Mouse (Mus musculus) embryonic facial prominence, embryonic 10.5 days (tissue): ENCODE data around the gene Dhrs11. TPM values are rescaled to one million over a fixed set of nuclear protein-coding genes. Genes with fewer than 3 reads are reported as not detected.

Experiments used
- DNase-seq: peaks from one replicate; pipeline ENCODE4 v3.0.0-alpha.2; 2017; ENCODE audit warnings: low spot score
- H3K27ac ChIP-seq: fragments of 300-500 bp; sonication (generic); replicated peaks from 2 replicates; pipeline ENCODE4 v1.5.1; 2016; ENCODE audit warnings: mild to moderate bottlenecking
- H3K27me3 ChIP-seq: fragments of 300-500 bp; sonication (generic); replicated peaks from 2 replicates; pipeline ENCODE4 v1.6.1; 2016; ENCODE audit warnings: low read depth, mild to moderate bottlenecking; ENCODE audit not compliant: poor library complexity, severe bottlenecking
- H3K36me3 ChIP-seq: fragments of 300-500 bp; sonication (generic); replicated peaks from 2 replicates; pipeline ENCODE4 v1.6.1; 2016; ENCODE audit warnings: mild to moderate bottlenecking, moderate library complexity
- H3K4me1 ChIP-seq: fragments of 300-500 bp; sonication (generic); 2 replicates; pipeline ENCODE4 v1.6.1; 2016
- H3K4me3 ChIP-seq: fragments of 300-500 bp; sonication (generic); 2 replicates; pipeline ENCODE4 v1.5.1; 2016; ENCODE audit warnings: mild to moderate bottlenecking, moderate library complexity
- H3K9me3 ChIP-seq: fragments of 300-500 bp; sonication (generic); 2 replicates; pipeline ENCODE4 v1.6.1; 2016; ENCODE audit warnings: mild to moderate bottlenecking
- WGBS: fragments of 180-500 bp; shearing (Covaris S2); methylation state at CpG from one replicate; pipeline ENCODE4 v1.1.7; 2016; 5-methylcytosine and 5-hydroxymethylcytosine counted together
- polyA plus RNA-seq: library from polyadenylated mRNA; unstranded; fragments of >200 nt; fragmentation: Nextera tagmentation; extraction: Ambion mirVana; gene quantifications from 2 replicates; pipeline ENCODE4 v1.2.1, GENCODE M21; 2016

The Dhrs11 gene
- polyA plus RNA-seq, 1 experiment from 2014 or later = 10.4 TPM

DNA sequence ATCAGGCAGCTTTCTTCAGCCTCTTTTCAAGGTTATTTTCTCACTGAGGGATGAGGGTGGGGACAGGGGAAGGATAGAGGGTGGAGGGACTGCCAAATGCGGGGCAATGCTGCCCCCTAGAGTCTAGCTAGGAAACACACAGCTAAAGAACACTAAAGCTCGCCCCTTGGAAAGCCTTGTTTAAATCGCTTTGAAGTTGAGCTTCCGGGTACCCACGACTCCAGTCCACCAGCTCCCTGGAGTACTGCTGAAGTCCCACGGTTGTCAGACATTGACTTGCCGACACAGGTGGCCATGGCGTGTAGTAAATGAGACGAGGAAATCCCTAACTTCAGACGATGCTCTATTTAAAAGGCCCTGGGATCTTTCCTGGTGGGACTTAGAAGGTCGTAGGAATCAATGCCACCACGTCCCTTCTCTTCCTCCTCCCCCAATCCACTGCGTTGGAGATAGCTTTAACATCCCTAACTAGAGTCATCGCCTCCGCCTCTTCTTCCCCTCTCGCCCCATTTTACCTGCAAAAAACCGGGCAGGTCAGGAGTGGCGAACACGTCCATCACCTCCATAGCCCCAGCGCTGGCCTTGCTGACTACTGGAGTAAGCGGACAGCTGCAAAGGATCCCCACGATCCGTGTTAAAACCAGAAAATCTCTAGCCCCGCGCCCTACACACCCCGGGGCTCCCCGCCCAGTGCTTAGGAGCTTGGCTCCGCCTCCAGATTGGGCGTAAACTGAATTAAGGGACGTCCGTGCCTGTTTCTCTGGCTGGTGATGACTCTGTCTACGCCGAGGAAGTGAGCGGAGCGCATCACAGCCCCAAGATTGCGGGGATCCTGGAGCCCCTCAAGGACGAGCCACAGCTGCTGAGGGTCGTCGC, 10.5 kb downstream of the Dhrs11 start:
- peak overlapping the region; percentile 67 for H3K4me3 ChIP-seq
- H3K27ac ChIP-seq = peak overlapping the region; percentile 75
- H3K4me1 ChIP-seq = peaks cover 20% of the 10 kb centered on the region
- no peaks in the 10 kb centered on the region for H3K9me3 ChIP-seq
- peaks cover 17% of the 10 kb centered on the region for H3K36me3 ChIP-seq
- no peaks in the 10 kb centered on the region for H3K27me3 ChIP-seq
- peak; percentile 73 for DNase-seq
- WGBS = under 1% methylated on average over 39 of the region's 39 CpGs

DNA sequence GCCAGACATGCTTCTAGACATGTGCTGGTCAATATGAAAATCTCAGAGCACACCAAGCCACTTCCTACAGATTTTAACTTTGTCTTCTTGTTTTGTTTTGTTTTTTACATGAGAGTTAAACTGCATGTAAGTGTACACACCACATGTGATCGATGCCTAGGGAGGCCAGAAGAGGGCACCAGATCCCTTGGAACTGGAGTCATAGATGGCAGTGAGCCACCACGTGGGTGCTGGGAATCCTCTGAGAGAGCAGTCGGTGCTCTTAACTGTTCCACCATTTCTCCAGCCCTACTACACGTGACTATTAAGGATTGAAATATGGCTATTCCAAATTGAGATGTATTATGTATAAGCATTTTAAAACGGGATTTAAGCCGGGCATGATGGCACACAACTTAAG, 11.4 kb downstream of the Dhrs11 start:
- WGBS = 80% methylated on average over 6 of the region's 6 CpGs
- DNase-seq = no peak
- Histone ChIP-seq H3K9me3 (no peaks in the 10 kb centered on the region), H3K36me3 (peaks cover 17% of the 10 kb centered on the region), H3K27ac (no peak overlapping the region), H3K4me3 (no peak overlapping the region), H3K4me1 (peaks cover 20% of the 10 kb centered on the region), H3K27me3 (no peaks in the 10 kb centered on the region)

DNA sequence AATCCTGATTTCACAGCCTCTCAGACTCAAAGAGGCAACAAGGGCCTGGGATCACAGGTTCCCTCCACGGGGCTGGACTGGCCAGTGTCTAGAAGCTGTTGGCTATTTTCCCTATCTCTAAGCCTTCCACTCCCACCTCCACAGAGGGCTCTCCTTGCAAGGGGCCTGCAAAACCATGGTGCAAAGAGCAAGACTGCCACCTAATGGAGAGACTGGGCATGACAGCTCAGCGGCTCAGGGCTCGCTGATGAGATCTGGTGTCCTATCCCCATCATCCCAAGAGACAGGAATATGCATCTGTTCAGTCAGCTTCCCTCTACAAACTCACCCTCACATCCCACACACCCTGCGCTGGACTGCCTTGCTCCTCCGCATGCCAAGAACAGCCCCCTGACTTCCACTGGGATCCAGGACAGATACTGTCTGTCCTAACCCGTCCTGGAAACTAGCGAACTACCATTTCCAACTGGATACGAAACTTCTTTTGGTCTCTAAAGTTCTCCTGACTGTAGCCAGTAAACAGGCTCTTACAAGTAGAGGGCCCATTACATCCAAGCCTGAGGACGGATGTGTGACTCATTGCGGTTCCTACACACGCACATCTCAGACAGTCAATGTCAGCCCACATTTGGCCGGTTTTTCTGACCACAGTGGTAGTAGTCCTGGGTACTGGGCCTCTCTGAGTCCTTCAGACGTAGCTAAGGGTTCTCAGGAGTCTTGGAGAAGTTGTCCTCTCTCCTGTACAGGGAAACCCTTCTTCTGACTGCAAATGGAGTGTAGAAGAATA, 14.9 kb downstream of the Dhrs11 start:
- DNase-seq = peak; percentile 86
- Histone ChIP-seq H3K27ac (no peak overlapping the region), H3K36me3 (peaks cover 4% of the 10 kb centered on the region; the same call in 1 of the 2 replicates), H3K9me3 (no peaks in the 10 kb centered on the region), H3K4me1 (peaks cover 13% of the 10 kb centered on the region), H3K4me3 (no peak overlapping the region), H3K27me3 (no peaks in the 10 kb centered on the region)
- 53% methylated on average over 13 of the region's 13 CpGs for whole genome bisulfite sequencing

DNA sequence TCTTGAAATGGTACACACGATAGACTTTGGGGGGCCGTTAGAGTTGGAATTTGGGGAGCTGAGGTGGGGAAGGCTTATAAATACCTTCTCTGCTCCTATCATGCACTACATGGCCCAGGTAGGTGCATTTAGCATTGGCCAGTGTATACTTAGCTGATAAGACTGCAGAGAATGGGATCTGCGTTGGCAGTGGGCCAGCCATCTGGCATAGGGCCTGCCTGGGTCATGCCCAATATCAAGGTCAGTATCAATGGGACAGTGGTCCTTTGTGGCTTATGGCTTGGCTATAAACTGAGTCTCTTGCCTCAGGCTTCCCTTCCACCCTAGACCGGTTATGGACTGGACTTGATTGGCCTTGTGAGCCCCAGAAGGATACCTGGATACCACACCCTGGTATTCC, 24.4 kb downstream of the Dhrs11 start:
- no peaks in the 10 kb centered on the region for H3K9me3 ChIP-seq
- peaks cover 7% of the 10 kb centered on the region; the same call in 1 of the 2 replicates for H3K27me3 ChIP-seq
- no peak overlapping the region for H3K27ac ChIP-seq
- no peaks in the 10 kb centered on the region for H3K4me1 ChIP-seq
- WGBS = 87% methylated on average over 4 of the region's 4 CpGs
- no peak for DNase-seq
- no peaks in the 10 kb centered on the region for H3K36me3 ChIP-seq
- H3K4me3 ChIP-seq = no peak overlapping the region

DNA sequence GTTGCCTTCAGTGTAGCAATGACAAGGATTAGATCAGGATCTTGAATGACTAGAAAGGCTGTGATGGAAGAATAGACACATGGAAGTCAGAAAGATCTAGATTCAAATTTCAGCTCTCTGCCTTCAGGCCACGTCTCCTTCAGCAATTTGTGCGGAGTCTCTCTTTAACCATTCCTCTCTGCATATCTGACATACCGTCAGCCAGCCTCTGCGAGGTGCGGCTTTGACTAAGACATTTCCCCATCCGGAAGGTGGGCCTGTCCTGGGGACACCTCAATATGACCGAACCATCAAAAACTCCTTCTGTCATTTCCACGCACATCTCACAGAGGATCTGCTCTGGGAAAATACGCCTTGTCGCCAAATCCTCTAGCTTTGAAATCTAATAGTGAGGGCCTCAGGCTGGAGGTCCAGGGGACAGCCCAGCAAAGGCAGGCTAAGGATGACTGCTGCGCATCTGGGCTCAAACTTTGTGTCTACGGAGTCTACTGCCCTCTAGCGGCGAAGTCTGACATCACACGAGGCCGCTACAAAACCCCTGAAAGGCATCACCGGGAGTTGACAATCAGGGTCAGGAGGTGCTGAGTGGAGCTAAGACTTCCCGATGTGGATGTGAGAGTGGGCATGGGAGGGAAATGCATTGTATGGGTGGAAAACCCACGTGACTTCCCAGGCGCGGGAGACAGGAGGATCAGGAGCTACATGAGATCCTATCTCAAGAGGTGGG, 31.0 kb downstream of the Dhrs11 start:
- DNase-seq = peak; percentile 87
- no peaks in the 10 kb centered on the region for H3K9me3 ChIP-seq
- 19% methylated on average over 21 of the region's 21 CpGs for WGBS
- peaks cover 18% of the 10 kb centered on the region for H3K4me1 ChIP-seq
- H3K4me3 ChIP-seq = no peak overlapping the region
- no peaks in the 10 kb centered on the region for H3K36me3 ChIP-seq
- H3K27ac ChIP-seq = no peak overlapping the region
- H3K27me3 ChIP-seq = peaks cover 39% of the 10 kb centered on the region

DNA sequence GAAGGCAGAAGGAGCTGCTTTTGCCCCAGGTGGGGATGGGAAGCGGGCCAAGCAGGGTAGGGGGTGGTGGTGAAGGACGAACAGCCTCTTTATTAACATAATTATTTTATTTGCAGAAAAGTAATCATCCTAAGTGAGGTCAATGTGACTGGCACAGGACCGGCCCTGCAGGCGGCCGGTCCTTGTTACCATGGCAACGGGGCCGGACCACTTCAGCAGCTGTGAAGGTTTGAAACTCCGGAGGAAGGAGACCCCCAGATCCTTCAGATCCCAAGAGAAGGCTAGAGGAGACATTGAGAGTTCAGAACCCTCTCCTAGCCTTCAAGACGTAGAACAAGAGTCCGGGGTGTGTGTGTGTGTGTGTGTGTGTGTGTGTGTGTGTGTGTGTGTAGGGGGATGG, 31.8 kb downstream of the Dhrs11 start:
- 38% methylated on average over 10 of the region's 10 CpGs for WGBS
- H3K4me3 ChIP-seq = no peak overlapping the region
- peaks cover 18% of the 10 kb centered on the region for H3K4me1 ChIP-seq
- no peaks in the 10 kb centered on the region for H3K9me3 ChIP-seq
- H3K27ac ChIP-seq = no peak overlapping the region
- no peaks in the 10 kb centered on the region for H3K36me3 ChIP-seq
- DNase-seq = peak; percentile 40
- H3K27me3 ChIP-seq = peaks cover 42% of the 10 kb centered on the region

DNA sequence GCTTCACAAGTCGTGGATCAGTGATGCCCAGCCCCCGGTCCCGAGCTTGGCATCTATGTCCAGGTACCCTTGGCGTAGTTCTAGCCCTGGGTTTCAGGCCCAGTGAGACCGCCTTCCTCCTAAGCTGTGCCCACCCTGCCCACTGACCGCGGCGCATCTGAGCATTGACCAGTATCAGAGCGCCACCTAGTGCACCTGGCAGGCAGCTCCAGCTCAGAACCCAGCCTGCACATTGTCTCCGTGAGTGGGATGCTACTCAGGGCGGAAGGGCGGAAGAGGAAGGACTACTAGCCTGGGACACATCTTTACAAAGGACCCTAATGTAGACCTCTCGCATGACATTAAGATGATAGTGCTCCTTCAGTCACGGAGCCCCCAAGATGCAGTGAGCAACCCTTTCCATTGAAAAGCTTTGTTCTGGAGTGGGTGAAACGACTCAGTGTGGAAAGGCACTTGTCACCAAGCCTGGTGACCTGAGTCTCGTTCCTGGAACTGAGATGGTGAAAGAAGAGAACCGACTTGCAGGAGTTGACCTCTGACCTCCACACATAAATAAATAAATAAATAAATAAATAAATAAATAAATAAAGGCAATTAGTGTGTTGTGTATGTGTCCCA, 34.2 kb downstream of the Dhrs11 start:
- WGBS = 12% methylated on average over 17 of the region's 17 CpGs
- DNase-seq = peak; percentile 86
- H3K4me1 ChIP-seq = peaks cover 22% of the 10 kb centered on the region
- no peak overlapping the region for H3K27ac ChIP-seq
- peaks cover 50% of the 10 kb centered on the region for H3K27me3 ChIP-seq
- H3K9me3 ChIP-seq = no peaks in the 10 kb centered on the region
- no peaks in the 10 kb centered on the region for H3K36me3 ChIP-seq
- peak overlapping the region; percentile 9; the same call in 1 of the 2 replicates for H3K4me3 ChIP-seq

DNA sequence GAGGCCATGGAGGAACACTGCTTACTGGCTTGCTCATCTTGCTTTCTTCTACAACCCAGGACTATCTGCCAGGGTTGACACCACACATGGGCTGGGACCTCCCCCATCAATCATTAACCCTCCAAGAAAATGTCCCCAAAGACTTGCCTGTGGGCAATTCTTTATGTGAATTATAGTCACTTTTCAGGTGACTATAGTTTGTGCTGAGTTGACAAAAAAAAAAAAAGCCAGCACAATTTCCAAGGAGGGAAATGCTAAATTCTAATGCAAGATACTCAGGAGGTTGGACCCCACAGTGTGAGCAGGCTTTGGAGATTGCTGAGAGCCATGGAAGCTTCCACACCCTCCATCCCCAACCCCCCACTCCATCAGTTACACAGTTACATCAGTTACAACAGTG, 35.2 kb downstream of the Dhrs11 start:
- peaks cover 56% of the 10 kb centered on the region for H3K27me3 ChIP-seq
- H3K36me3 ChIP-seq = no peaks in the 10 kb centered on the region
- no peak for DNase-seq
- no peaks in the 10 kb centered on the region for H3K9me3 ChIP-seq
- peaks cover 22% of the 10 kb centered on the region for H3K4me1 ChIP-seq
- no peak overlapping the region for H3K27ac ChIP-seq
- no peak overlapping the region for H3K4me3 ChIP-seq

DNA sequence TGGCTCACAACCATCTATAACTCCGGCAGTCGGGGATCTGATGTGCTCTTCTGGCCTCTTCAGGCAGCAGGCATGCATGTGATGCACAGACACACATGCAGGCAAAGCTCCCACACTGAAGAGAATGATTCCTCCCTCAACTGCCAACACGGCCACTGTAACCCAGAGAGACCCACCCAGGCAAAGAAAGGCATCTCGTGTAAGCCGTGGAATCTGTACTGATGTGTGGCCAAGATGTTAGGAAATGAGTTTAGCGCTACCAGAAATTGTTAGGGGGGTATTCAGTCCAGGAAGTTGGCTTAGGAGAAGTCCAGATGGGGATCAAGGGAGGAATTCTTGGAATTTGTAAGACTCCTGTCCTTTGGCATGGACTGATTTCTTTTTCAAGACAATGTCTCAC, 38.4 kb downstream of the Dhrs11 start:
- WGBS = 67% methylated on average over 6 of the region's 6 CpGs
- Histone ChIP-seq H3K27ac (no peak overlapping the region), H3K27me3 (peaks cover 43% of the 10 kb centered on the region), H3K4me3 (no peak overlapping the region), H3K4me1 (peaks cover 10% of the 10 kb centered on the region), H3K9me3 (no peaks in the 10 kb centered on the region), H3K36me3 (no peaks in the 10 kb centered on the region)
- no peak for DNase-seq

DNA sequence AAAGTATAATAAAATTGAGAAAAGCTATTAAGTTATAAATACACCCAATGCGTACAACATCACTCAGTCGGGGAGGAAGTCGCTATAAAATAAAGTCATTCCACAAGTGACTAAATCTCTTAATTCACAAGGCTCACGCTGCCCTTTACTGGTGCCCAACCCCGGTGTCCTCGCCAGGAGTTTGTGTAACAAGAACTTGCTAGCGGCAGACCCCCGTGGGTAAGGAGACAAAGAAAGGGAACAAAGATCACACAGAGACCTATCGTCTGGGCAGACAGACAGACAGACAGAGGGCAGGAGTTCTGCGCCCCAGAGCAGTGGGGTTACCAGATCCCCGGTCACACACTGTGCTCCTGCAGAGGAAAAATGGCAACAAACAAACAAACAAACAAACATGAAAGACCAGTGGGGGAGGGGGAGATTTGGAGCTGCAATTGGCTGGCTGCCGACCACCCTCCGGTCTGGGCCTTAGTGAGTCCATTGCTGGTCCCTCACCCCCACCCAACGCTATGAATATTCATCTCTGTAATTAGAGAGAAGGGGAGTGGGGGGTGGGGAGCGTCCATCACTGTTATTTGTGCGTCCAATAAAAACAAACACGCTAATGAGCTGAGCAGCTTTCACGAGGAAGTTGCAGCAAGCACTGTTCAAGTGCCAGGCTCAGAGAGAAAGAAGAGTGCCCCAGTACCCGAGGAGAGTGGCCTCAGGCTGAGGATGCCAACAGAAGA, 48.5 kb downstream of the Dhrs11 start:
- no peak for DNase-seq
- Histone ChIP-seq H3K36me3 (no peaks in the 10 kb centered on the region), H3K4me3 (peak overlapping the region; percentile 33), H3K27ac (no peak overlapping the region; the same call in 1 of the 2 replicates), H3K4me1 (peaks cover 38% of the 10 kb centered on the region), H3K9me3 (no peaks in the 10 kb centered on the region), H3K27me3 (peaks cover 77% of the 10 kb centered on the region)
- 3% methylated on average over 19 of the region's 19 CpGs for WGBS

DNA sequence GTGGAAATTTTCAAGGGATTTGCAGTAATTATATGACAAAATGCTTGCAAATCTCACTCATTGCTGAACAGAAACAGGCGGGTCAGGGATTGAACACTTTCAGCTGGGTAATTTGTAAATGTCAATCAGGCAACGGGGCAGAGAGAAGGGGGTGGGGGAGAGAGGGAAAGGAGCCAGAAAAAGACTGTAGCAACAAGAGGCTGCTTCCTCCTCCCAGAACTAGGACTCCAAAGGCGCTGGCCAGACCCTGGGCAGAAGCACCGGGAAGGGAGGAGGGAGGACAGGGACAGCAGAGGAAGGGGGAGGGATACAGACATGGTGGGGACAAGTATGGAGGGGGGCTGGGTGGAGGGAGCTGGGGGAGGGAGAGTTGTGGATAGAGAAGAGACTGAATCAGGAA, 53.2 kb downstream of the Dhrs11 start:
- peak; percentile 56 for DNase-seq
- WGBS = 6% methylated on average over 4 of the region's 4 CpGs
- Histone ChIP-seq H3K27ac (peak overlapping the region; percentile 69), H3K9me3 (no peaks in the 10 kb centered on the region), H3K4me3 (no peak overlapping the region), H3K36me3 (no peaks in the 10 kb centered on the region), H3K4me1 (peaks cover 50% of the 10 kb centered on the region), H3K27me3 (peaks cover 81% of the 10 kb centered on the region)
